Mouse (Mus musculus): ENCODE results near the gene Stim2.

GRCm38 (mm10) chr5:54005111-54005864 lies 7.0 kb downstream of the Stim2 start:
- TF ChIP-seq CTCF (IDR thresholded peaks at IDR 0.05; ENCODE audit: control insufficient read depth, insufficient read depth, insufficient replicate concordance, low read depth, low read length) = no peak
- no peak for TF ChIP-seq POLR2A (IDR thresholded peaks at IDR 0.05; ENCODE audit: control insufficient read depth, low read depth, low read length)

Measured in testis, adult 2 months (tissue).